Mouse (Mus musculus) liver, embryonic 14.5 days (tissue): ENCODE results near the gene Klhl29.

ENCODE experiments used
- CTCF ChIP-seq: IDR thresholded peaks from 2 replicates; pipeline ENCODE4 v1.5.1; 2016; ENCODE audit warnings: antibody characterized with exemption, low read depth, control low read depth
- EP300 ChIP-seq: IDR thresholded peaks from 2 replicates; pipeline ENCODE4 v1.6.1; 2016; ENCODE audit warnings: antibody characterized with exemption, low read depth

- TF ChIP-seq CTCF (no peak), EP300 (no peak)
These were observed 231.3 kb downstream of the Klhl29 start for GRCm38 (mm10) chr12:5143903-5144781.
